Mouse (Mus musculus) urinary bladder, postnatal 25 days (tissue): ENCODE measurements around the gene Slc2a3.
A peak's percentile ranks its signal among the peaks of the same experiment; 100 is the strongest.
"Not testable (repeated sequence)": the region's sequence is repeated elsewhere in the genome, so short reads cannot be mapped to it uniquely, and the experiment has no call there.

Source experiments
- DNase-seq: peaks from one replicate; pipeline ENCODE4 v3.0.0; 2022; ENCODE audit warnings: low spot score

The Slc2a3 gene

GRCm38 (mm10) chr6:122804418-122804817 is 3.0 kb upstream of the Slc2a3 start:
- DNase-seq = peak; percentile 81

DNA sequence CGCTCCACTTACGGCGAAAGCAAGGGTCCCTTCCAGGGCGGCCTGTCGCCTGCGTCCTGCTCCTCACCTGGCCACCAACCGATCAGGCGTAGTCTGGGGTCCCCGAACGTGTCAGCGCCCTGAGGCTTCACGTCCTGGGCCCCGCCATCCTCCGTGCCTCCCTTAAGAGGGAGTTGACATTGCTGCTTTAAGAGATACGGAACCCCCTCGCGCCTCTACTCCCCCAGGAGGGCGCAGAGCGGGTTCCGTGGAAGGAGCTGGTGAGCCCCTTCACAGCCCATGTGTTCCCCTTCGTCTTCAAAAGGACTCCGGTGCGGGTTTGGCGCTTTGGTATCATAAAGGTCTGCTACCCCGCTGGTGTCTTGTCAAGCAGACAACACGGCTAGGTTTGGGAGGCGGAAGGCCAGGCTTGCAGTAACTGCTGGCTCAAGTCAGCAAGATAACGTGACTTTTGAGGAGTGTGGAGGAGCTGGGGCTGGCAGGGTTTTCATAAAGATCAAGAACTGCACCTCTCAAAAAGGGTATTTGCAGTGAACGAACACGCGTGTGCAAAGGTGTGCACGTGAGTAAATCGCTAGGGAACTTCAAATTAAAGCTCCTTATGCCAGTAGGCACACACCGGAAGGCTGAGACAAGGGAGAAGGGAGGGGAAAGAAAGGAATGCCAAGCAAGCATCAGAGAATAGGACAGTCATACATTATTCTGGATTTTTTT is 518 bp upstream of the Slc2a3 start:
- no peak for DNase-seq

GRCm38 (mm10) chr6:122800640-122801300 is 670 bp downstream of the Slc2a3 start:
- no peak for DNase-seq

GRCm38 (mm10) chr6:122795254-122795935 is 6.0 kb downstream of the Slc2a3 start:
- DNase-seq = no peak

DNA sequence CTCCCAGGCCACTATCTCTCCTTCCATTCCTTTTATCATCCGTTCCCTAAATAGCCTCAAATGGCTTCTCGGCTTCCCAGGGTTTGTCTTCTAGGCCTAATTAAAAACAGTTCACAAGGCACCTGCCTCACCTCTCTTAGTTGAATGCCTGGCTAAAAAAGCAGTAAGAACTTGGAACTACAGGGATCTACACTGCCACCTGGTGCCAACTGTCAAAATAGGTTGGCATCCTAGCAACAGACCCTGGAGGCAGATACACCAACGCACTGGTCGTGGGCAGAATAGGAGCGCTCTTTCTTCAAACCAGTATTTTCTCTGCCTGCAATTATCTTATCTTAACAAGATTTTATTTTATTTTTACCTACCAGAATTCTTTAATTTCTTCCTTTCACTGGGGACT is 15.2 kb downstream of the Slc2a3 start:
- DNase-seq = peak; percentile 35

DNA sequence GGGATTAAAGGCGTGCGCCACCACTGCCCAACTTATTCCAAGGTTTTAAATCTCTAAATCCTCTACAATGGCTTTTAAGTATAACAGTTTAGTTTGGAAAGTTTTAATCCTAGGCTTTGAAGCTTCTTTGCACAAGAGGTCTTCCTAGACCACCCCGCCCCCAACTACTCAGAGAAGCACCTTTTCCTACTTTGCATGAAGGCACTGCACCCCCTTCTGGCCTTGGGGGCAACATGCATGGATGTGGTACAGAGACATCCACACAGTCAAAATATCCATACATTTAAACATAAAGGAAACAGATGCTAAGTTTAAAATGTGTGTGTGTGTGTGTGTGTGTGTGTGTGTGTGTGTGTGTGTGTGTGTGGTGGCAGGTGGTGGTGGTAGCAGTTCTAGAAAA is 16.6 kb downstream of the Slc2a3 start:
- no peak for DNase-seq

- DNase-seq = no peak
These were observed 19.3 kb downstream of the Slc2a3 start for GRCm38 (mm10) chr6:122782164-122782563.

DNA sequence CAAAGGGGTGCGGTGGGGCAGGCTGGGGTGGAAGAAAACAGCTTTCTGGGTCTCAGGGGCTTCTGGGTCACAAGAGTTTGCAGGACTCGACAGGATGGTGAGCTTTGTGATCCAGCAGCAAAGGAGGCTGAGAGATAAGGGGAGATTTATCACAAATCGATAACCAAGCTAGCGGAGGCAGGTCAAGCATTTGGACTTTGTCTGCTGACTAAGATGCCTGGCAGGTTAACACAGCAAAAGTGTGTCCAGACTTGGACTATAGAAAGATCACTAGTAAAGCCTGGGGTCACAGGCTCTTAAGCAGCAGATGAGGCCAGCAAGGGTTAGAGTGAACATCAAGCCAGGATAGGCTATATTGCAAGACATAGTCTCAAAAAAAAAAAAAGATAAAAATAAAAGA is 20.3 kb downstream of the Slc2a3 start:
- DNase-seq = no peak

GRCm38 (mm10) chr6:122779916-122780315 is 21.5 kb downstream of the Slc2a3 start:
- no peak for DNase-seq

- no peak for DNase-seq
These were observed 25.4 kb downstream of the Slc2a3 start for GRCm38 (mm10) chr6:122776040-122776439.

- no peak for DNase-seq
These were observed 27.1 kb downstream of the Slc2a3 start for GRCm38 (mm10) chr6:122774345-122774744.

DNA sequence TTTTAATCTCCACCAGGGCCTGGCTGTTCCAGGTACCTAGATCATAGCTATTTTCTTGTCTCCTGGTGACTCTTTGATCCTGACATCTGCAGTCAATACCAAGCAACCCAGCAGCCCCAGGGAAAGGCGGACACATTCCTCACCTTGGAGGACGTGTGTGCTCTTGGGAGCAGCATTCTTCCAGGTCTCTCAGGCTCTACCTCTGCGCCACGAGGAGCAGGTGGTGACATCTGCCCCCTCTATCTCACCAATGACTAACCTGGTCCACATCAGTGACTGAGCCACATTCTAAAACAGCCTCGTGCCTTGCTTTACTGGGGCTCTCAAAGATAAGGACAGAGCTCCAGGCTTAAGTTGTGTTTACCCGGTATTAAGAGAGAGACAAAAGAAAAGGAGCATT is 28.7 kb downstream of the Slc2a3 start:
- DNase-seq = no peak

GRCm38 (mm10) chr6:122770760-122771315 is 30.6 kb downstream of the Slc2a3 start:
- DNase-seq = no peak

GRCm38 (mm10) chr6:122769771-122770759 is 31.4 kb downstream of the Slc2a3 start:
- DNase-seq = no peak

GRCm38 (mm10) chr6:122768256-122768655 is 33.2 kb downstream of the Slc2a3 start:
- no peak for DNase-seq

DNA sequence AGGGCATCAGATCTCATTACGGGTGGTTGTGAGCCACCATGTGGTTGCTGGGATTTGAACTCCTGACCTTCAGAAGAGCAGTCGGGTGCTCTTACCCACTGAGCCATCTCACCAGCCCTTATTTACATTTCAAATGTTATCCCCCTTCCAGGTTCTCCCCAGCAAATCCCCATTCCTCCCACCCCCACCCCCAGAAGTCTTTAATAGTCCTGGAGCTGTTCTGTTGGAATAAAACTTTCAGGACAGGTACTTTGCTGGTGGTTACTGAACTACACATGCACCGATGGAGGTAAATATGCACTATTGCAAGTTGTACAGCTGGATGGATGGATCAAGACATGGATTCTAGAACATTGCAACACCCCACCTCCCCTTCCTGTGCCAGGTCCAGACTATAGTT is 34.4 kb downstream of the Slc2a3 start:
- not testable (repeated sequence) for DNase-seq

GRCm38 (mm10) chr6:122766145-122766968 is 35.1 kb downstream of the Slc2a3 start:
- DNase-seq = no peak

- DNase-seq = no peak
These were observed 36.0 kb downstream of the Slc2a3 start for GRCm38 (mm10) chr6:122765298-122765956.

DNA sequence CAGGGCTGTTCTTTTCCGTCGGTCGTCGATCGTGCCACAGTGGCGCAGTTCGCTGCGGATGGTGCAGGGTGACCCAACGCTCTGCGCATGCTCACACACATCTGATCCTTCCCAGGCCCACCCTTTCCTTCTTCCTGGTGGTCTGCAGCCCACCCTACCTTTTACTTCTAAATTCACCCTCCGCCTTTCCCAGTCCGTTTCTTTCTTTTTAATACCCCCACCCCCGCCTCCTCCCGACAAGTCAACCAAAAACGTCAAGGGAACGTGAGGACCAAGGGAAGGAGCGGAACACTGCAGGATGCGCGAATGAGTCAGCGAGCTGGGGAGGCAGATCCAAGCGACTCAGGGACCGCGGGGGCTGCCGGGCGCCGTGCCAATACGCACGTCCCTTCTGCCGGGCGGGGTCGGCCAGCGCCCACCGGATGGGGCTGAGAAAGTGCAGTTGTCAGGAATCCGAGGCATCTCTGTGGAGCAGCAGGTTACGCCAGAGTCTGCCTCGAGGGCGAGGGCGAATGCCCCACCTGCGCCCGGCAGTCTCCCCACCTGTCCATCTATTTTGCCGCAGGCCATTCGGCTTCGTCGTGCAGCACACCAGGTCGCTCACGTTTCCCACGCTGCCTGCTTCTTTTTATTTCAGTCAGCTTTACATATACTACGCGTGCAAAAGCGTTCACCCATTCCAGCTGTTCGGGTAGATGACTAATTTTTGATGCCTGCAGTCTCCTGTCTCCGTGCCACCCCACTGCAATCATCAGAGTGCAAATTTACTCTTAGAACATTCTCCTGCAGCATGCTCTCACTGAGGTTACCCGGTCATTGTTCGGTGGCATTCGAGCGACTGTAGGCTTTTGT is 36.8 kb downstream of the Slc2a3 start:
- DNase-seq = no peak
